Mouse (Mus musculus) lung, postnatal 0 days (tissue): ENCODE results near the gene Drosha.

Source experiments
- CTCF ChIP-seq: IDR thresholded peaks from 2 replicates; pipeline ENCODE4 v1.5.1; 2016; ENCODE audit warnings: antibody characterized with exemption, mild to moderate bottlenecking
- EP300 ChIP-seq: IDR thresholded peaks from 2 replicates; pipeline ENCODE4 v1.6.1; 2016; ENCODE audit warnings: antibody characterized with exemption, mild to moderate bottlenecking, control low read depth

GRCm38 (mm10) chr15:12789406-12789867, 35.2 kb upstream of the Drosha start:
- TF ChIP-seq CTCF (no peak), EP300 (no peak)
